Mouse (Mus musculus) lung, adult 2 months (tissue): ENCODE data around the gene Sept1.

Experiments
- CTCF ChIP-seq: fragments of 200-500 bp; IDR thresholded peaks from 2 replicates; pipeline ENCODE4 v1.5.1; 2011; ENCODE audit warnings: mild to moderate bottlenecking, low read length, control low read depth; ENCODE audit not compliant: insufficient read depth
- POLR2A ChIP-seq: fragments of 200-500 bp; IDR thresholded peaks from 2 replicates; pipeline ENCODE4 v1.6.1; 2011; ENCODE audit warnings: low read depth, mild to moderate bottlenecking, control low read depth, low read length, borderline replicate concordance; ENCODE audit errors: extremely low read depth

DNA sequence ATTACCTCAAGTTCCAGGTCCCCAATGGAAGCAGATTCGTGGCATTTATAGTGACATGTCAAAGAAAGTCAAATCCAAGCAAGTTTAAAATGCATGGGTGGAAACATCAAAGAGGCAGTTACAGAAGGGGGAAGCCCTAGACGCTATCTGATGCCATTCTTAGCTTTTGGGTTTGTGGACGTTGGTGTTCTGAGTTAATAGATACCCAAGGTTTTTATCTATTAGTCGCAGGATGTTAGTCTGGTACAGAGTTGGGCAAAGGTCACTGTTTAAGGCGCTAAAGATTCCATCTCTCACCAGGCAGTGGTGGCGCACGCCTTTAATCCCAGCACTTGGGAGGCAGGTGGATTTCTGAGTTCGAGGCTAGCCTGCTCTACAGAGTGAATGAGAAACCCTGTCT, 49.6 kb downstream of the Sept1 start:
- TF ChIP-seq CTCF (no peak), POLR2A (no peak)
